Mouse (Mus musculus): Measurements from ENCODE around the gene Osbpl8. TPM values are rescaled to one million over a fixed set of nuclear protein-coding genes. Genes with fewer than 3 reads are reported as not detected.

Gene Osbpl8
- polyA plus RNA-seq, 1 experiment from 2014 or later: 11.4 TPM

DNA sequence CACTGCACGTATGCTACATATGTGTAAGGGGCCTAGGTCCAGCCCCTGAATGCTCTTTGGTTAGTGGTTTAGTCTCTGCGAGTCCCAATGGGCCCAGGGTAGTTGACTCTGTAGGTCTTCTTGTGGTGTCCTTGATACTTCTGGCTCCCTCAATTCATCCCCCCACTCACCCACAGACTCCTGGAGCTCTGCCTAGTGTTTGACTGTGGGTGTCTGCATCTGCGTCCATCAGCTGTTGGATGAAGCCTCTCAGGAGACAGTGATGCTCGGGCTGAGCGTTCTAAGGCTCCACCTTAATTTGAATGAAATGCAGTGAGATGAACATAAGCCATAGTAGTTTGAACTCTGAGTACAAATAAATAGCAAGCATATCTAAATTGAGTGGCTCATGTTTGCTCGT, 90.7 kb downstream of the Osbpl8 start:
- Histone ChIP-seq H3K4me2 (no peak overlapping the region), H3K27ac (no peak overlapping the region), H3K9ac (no peak overlapping the region), H3K27me3 (replicated peaks) (no peaks in the 10 kb centered on the region), H3K36me3 (peaks cover 14% of the 10 kb centered on the region; the same call in 1 of the 2 replicates), H3K4me3 (no peak overlapping the region), H3K9me3 (replicated peaks) (no peaks in the 10 kb centered on the region), H3K4me1 (peaks cover 18% of the 10 kb centered on the region)
- no peak for ATAC-seq
- 84% methylated on average over 6 of the region's 6 CpGs for WGBS (ENCODE audit: insufficient replicate concordance)

DNA sequence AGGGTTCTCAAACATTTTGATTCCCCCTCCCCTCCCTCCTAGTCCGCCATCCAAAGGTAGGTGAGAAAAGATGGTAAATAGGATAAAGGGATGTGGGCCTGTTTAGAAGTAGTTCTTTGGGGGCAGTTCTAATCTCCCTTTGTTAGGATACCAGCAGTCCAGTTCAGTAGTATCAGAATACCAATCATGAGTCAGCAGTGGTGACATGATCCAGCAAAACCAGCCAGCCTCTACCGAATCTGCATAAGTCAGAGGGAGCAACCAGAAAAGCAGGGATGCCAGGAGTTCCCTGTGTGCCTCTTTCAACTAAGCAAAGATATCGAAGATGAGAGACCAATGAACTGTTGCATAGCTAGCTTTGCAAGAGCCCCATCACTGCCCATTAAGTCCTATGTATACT, 91.6 kb downstream of the Osbpl8 start:
- no peak overlapping the region for H3K4me3 ChIP-seq
- no peaks in the 10 kb centered on the region for H3K27me3 ChIP-seq (replicated peaks)
- H3K36me3 ChIP-seq: peaks cover 14% of the 10 kb centered on the region; the same call in 1 of the 2 replicates
- ATAC-seq: peak; percentile 85
- no peak overlapping the region for H3K27ac ChIP-seq
- H3K9ac ChIP-seq: no peak overlapping the region
- H3K4me2 ChIP-seq: no peak overlapping the region
- no peaks in the 10 kb centered on the region for H3K9me3 ChIP-seq (replicated peaks)
- 78% methylated on average over 3 of the region's 3 CpGs for WGBS (ENCODE audit: insufficient replicate concordance)
- H3K4me1 ChIP-seq: peaks cover 12% of the 10 kb centered on the region

DNA sequence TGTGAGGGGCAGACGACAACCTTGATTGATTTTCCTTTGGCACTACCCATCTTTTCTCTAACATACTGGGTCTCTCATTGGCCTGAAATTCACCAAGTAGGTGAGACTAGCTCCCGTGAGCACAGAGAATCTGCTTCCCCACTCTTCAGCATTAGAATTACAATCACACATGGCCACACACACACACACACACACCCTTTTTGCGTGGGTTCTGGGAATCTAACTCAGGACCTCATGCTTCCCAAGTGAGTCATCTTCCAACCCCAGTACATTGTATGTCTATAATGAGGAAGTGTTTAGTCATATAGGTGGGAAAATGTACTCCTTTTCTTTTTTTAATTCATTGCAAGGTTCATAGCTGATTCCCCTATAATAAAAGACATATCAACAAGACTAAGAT, 92.8 kb downstream of the Osbpl8 start:
- no peak overlapping the region for H3K4me2 ChIP-seq
- H3K4me1 ChIP-seq: peaks cover 12% of the 10 kb centered on the region
- H3K27ac ChIP-seq: no peak overlapping the region
- H3K9me3 ChIP-seq (replicated peaks): no peaks in the 10 kb centered on the region
- no peak overlapping the region for H3K9ac ChIP-seq
- no peaks in the 10 kb centered on the region for H3K27me3 ChIP-seq (replicated peaks)
- WGBS (ENCODE audit: insufficient replicate concordance): 84% methylated on average over 3 of the region's 3 CpGs
- no peak overlapping the region for H3K4me3 ChIP-seq
- ATAC-seq: no peak
- H3K36me3 ChIP-seq: peaks cover 14% of the 10 kb centered on the region; the same call in 1 of the 2 replicates

DNA sequence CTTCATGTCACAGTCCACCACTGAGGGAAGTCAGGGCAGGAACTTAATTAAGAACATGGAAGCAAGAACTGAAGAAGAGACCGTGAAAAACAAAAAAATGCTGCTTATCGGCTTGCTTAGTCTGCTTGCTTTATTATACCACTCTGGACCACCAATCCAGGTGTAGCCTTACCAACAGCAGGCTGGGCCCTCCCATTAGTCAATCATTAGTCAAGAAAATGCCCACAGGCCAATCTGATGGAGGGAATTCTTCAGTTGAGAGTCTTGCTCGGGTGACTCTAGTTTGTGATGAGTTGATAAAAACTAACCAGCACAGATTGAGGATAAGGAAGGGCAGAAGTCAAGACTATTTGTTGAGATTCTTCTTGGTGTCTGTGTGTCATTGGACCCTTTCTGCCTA, 93.7 kb downstream of the Osbpl8 start:
- no peak for ATAC-seq
- 73% methylated on average over 3 of the region's 3 CpGs for WGBS (ENCODE audit: insufficient replicate concordance)
- Histone ChIP-seq H3K4me3 (no peak overlapping the region), H3K27me3 (replicated peaks) (no peaks in the 10 kb centered on the region), H3K27ac (no peak overlapping the region), H3K36me3 (peaks cover 14% of the 10 kb centered on the region; the same call in 1 of the 2 replicates), H3K9me3 (replicated peaks) (no peaks in the 10 kb centered on the region), H3K9ac (no peak overlapping the region), H3K4me1 (peaks cover 12% of the 10 kb centered on the region), H3K4me2 (no peak overlapping the region)

DNA sequence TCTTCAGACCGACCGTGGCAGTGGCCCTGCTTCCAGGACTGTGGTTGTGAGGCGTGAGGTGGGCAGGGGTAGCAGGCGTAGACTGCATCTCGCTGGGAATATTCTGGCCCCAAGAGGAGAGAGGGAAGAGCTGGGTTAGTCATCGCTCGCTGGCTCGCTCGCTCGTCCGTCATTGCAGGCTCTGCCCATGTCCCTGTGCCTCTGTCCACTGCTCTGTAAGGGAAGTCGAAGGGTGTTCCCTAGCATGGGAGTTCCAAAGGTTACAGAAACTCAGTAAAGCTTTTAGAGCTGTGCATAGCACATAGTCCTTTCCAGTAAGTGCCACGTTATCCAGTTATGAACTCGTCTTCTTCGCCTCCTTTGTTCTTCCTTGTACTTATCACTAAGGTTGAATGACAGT, 107.1 kb downstream of the Osbpl8 start:
- Histone ChIP-seq H3K27me3 (replicated peaks) (no peaks in the 10 kb centered on the region), H3K9ac (no peak overlapping the region), H3K9me3 (replicated peaks) (no peaks in the 10 kb centered on the region), H3K4me1 (no peaks in the 10 kb centered on the region), H3K36me3 (peaks cover 73% of the 10 kb centered on the region), H3K4me2 (no peak overlapping the region), H3K27ac (no peak overlapping the region), H3K4me3 (no peak overlapping the region)
- peak; percentile 30; the same call in 1 of the 2 replicates for ATAC-seq
- 81% methylated on average over 15 of the region's 15 CpGs for WGBS (ENCODE audit: insufficient replicate concordance)

DNA sequence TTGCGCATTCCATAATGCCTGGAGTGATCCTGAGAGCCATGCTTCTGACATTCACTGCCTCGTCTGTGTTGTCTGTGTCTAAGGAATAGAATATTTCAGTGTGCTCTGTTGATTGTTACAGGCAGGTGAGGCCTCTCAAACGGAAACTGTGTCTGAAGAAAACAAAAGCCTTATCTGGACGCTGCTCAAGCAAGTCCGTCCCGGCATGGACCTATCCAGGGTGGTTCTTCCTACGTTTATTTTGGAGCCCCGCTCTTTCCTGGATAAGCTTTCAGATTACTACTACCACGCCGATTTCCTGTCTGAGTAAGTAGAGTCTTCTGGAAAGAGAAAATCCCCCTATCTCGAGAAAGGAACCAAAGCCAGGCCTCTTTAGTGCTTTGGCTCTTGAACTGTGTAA, 108.4 kb downstream of the Osbpl8 start:
- peaks cover 74% of the 10 kb centered on the region for H3K36me3 ChIP-seq
- no peak overlapping the region for H3K27ac ChIP-seq
- 73% methylated on average over 11 of the region's 11 CpGs for WGBS (ENCODE audit: insufficient replicate concordance)
- no peak overlapping the region for H3K4me2 ChIP-seq
- no peaks in the 10 kb centered on the region for H3K27me3 ChIP-seq (replicated peaks)
- no peak for ATAC-seq
- no peaks in the 10 kb centered on the region for H3K4me1 ChIP-seq
- no peak overlapping the region for H3K9ac ChIP-seq
- no peaks in the 10 kb centered on the region for H3K9me3 ChIP-seq (replicated peaks)
- H3K4me3 ChIP-seq: no peak overlapping the region

DNA sequence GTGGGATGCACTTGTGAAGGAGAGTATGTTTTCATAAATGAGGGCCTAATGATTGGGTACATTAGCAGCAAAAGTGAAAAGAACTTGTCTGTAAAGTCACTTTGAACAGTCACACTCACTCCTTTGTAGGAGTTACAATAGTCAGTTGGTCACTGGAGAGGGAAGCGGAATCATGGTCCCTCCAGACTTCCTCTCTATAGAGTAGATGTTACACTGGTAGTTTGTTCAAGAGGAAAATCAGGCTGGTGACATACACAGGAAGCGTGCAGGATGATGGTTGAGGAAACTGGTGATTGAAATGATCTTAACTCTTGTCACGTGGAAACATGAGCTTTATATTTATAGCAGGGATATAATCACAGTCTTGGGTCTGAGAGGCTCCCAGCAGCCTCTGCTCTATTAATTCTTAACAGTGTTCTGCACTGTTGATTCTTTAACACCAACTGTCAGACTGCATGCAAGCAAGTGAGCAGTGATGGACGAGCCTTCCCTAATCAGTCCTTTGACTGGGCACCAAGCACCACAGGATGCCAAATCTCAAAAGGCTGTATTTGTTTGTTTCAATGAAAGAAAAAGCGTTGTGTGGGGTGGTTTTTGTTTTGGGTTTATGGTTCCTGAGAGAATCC, 109.0 kb downstream of the Osbpl8 start:
- 74% methylated on average over 5 of the region's 5 CpGs for WGBS (ENCODE audit: insufficient replicate concordance)
- Histone ChIP-seq H3K9me3 (replicated peaks) (no peaks in the 10 kb centered on the region), H3K27ac (no peak overlapping the region), H3K36me3 (peaks cover 80% of the 10 kb centered on the region), H3K27me3 (replicated peaks) (no peaks in the 10 kb centered on the region), H3K4me1 (no peaks in the 10 kb centered on the region), H3K9ac (no peak overlapping the region), H3K4me2 (no peak overlapping the region), H3K4me3 (no peak overlapping the region)
- no peak for ATAC-seq

DNA sequence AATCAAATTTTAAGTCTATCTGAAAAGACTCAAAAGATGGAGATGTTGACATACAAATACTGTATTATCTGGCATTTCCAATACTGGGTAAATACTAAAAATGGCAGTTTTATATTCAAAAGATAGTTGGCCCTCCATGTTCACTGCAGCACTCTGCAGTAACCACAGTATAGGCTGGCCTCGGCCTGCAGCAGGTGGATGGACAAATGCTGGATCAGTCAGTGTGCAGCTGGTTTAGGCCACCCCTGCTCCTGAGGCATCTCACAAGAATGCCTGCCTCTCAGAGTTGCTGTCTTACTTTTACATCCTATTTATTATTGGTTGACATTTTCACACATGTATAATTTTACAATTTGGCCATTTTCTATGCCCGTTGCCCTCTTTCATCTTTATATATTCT, 111.3 kb downstream of the Osbpl8 start:
- H3K9ac ChIP-seq: no peak overlapping the region
- WGBS (ENCODE audit: insufficient replicate concordance): 88% methylated on average over 2 of the region's 2 CpGs
- no peaks in the 10 kb centered on the region for H3K9me3 ChIP-seq (replicated peaks)
- H3K27me3 ChIP-seq (replicated peaks): no peaks in the 10 kb centered on the region
- no peak overlapping the region for H3K4me3 ChIP-seq
- no peak for ATAC-seq
- H3K27ac ChIP-seq: no peak overlapping the region
- no peak overlapping the region for H3K4me2 ChIP-seq
- H3K36me3 ChIP-seq: peaks cover 76% of the 10 kb centered on the region
- H3K4me1 ChIP-seq: no peaks in the 10 kb centered on the region

DNA sequence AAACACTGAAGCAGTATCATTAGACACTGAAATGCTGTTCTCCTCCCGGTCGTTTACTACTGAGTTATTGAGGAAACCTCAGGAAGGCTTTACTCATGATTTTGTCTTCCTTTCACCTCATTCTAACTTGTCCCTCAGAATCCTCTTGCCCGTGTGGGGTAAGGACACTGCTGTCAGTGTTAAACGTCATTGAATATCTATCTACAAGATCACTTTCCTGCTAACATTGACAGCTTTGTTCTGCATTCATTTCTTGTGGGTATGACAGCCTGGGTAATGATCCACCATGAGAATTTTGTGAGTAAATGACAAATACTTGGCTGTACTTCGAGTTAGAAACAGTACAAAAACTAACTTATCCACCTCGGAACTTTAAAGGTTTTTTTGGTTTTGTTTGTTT, 133.1 kb downstream of the Osbpl8 start:
- no peak for ATAC-seq
- Histone ChIP-seq H3K4me3 (peak overlapping the region; percentile 83), H3K9me3 (replicated peaks) (no peaks in the 10 kb centered on the region), H3K4me2 (peak overlapping the region; percentile 90), H3K27ac (no peak overlapping the region), H3K4me1 (peaks cover 18% of the 10 kb centered on the region), H3K27me3 (replicated peaks) (no peaks in the 10 kb centered on the region), H3K9ac (peak overlapping the region; percentile 73), H3K36me3 (peaks cover 6% of the 10 kb centered on the region; the same call in 1 of the 2 replicates)
- 37% methylated on average over 6 of the region's 6 CpGs for WGBS (ENCODE audit: insufficient replicate concordance)

DNA sequence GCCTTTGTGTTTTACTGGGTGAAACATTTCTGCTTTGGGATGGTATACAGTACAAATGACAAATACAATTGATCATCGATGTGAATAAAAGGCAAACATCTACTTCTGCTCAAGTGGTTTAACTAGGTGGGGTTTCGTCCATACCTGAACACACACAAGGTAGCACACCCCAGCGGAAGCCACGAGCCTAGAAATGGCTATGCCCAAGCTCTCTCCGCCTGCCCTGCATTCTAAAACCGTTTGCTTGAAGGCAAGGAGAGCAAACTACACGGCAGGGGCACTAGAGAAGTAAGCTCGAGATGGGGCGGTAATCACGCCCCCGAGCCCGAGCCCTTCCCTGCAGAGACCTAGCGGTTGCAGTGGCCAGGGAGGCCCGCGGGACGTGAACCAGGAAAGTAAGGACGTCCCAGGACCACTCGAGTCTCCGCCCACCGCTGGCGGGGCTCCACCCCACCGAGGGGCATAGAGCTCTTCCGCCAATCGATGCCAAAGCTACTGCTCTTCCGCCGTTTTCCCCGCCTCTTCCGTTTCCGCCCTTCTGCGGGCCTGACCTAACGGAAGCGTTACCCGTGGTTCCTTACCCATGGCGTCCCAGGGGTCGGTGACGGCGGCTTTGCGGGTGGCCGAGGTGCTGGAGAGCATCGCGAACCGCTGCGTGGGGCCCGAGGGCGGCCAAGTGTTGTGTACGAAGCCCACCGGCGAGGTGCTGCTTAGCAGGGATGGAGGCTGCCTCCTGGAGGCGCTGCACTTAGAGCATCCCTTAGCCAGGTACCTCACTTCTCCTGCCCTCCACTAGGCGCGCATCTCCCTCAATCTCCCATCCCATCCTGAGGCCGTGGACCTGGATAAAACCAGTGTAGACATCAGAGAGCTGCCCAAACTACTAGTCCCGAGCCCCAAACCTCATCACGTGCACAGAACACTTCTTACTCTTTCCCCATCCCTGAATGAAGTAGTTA, 133.9 kb downstream of the Osbpl8 start, which contains the start of gene Bbs10:
Bbs10 (plus strand) TSS at position 540 of the 959 bp plus-strand sequence.
- Histone ChIP-seq H3K4me2 (peak within 1 kb of the TSS; percentile 90), H3K36me3 (peaks cover 3% of the 10 kb centered on the region; the same call in 1 of the 2 replicates), H3K9ac (peak within 1 kb of the TSS; percentile 73), H3K27ac (peak within 1 kb of the TSS; percentile 62; the same call in 1 of the 2 replicates), H3K27me3 (replicated peaks) (no peaks in the 10 kb centered on the region), H3K9me3 (replicated peaks) (no peaks in the 10 kb centered on the region), H3K4me1 (peaks cover 18% of the 10 kb centered on the region), H3K4me3 (peak within 1 kb of the TSS; percentile 83)
- ATAC-seq: peak; percentile 99
- under 1% methylated on average over 54 of the region's 54 CpGs for WGBS (ENCODE audit: insufficient replicate concordance)

DNA sequence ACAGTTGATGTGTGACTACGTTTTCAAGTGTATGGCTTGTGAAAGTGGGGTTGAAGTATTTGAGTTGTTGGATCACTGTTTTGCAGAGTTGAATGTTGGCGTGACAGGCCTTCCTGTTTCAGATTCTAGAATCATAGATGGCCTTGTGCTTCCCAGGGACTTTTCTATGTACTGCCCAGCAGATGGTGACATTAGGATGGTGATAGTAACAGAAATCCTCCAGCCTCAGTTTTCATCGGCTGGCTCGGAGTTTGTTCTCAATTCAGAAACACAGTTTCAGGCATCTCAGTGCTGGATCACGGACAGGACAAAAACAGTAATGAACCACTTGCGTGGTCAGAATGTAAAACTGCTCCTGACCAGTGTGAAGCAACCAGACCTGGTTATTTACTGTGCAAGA, 135.0 kb downstream of the Osbpl8 start:
- ATAC-seq: no peak

DNA sequence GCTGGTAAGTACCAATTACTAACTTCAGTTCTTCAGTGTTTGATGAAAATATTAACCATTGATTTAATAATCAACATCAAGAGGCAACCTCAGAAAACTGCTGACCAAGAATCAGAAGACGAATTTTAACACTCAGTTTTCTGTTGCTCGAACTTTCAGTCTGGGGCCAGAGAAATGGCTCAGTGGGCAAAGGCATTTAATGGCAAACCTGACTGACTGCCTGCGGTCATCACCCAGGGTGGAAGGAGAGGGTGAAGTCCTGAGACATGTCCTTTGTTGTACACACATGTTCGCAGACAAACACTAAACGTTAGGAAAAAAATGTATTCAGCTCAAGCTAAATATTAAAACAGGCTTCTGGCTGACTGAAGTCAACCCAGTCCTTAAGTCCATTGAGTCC, 136.5 kb downstream of the Osbpl8 start:
- no peaks in the 10 kb centered on the region for H3K36me3 ChIP-seq
- H3K9ac ChIP-seq: no peak overlapping the region
- peaks cover 18% of the 10 kb centered on the region for H3K4me1 ChIP-seq
- ATAC-seq: no peak
- H3K4me3 ChIP-seq: no peak overlapping the region
- no peak overlapping the region for H3K27ac ChIP-seq
- H3K4me2 ChIP-seq: no peak overlapping the region
- 76% methylated on average over 5 of the region's 5 CpGs for WGBS (ENCODE audit: insufficient replicate concordance)
- H3K9me3 ChIP-seq (replicated peaks): no peaks in the 10 kb centered on the region
- no peaks in the 10 kb centered on the region for H3K27me3 ChIP-seq (replicated peaks)

More for the DNA sequence above, 135.0 kb downstream of the Osbpl8 start:
- no peak overlapping the region for H3K9ac ChIP-seq
- H3K4me1 ChIP-seq: peaks cover 18% of the 10 kb centered on the region
- H3K36me3 ChIP-seq: no peaks in the 10 kb centered on the region
- no peaks in the 10 kb centered on the region for H3K27me3 ChIP-seq (replicated peaks)
- 80% methylated on average over 6 of the region's 6 CpGs for WGBS (ENCODE audit: insufficient replicate concordance)
- no peak overlapping the region for H3K27ac ChIP-seq
- H3K4me2 ChIP-seq: no peak overlapping the region
- H3K9me3 ChIP-seq (replicated peaks): no peaks in the 10 kb centered on the region
- H3K4me3 ChIP-seq: no peak overlapping the region

All from liver, embryonic 12.5 days (tissue).